Mouse (Mus musculus): ENCODE measurements around the gene Tas2r114.

The Tas2r114 gene

DNA sequence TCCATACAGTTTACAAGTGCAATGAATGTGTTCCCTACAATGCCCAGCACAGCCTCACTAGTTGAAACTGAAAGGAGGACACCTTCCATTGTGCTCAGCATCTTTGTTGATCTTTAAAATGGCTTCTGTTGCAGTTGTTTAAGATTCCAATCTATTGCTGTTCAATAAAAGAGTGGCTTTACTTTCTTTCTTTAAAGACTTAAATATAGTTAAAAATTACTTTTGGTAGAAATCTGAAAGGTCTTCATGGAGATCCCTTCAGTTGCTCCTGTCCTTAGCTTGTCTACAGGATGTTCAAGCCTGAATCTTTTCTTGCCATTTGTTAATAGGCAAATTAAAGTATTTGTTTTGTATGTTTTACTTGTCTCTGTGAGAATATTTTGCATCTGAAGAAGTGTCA lies at the start of gene Tas2r114:
Tas2r114 (minus strand) TSS at position 101 of the 400 bp plus-strand sequence.
- TF ChIP-seq GATA4 (IDR thresholded peaks at IDR 0.05; ENCODE audit: insufficient replicate concordance, low read length) = no peak

DNA sequence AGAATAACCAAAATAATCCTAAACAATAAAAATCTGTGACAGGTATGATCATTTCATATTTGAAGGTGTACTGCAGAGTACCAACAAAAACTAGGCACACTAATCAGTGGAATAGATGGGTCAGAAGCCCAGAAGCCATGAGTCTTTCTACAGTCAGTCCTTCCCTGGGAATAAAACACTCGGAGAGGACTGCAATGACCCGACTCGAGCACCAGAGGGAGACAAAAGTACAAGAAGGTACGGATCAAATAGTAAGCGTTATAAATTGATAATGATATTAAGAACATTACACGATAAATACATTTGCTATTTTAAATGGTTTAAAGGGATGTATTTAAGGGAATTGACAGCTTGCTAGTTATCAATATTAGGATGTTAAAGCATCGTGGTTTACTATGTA lies 22.9 kb upstream of the Tas2r114 start:
- TF ChIP-seq GATA4 (IDR thresholded peaks at IDR 0.05; ENCODE audit: insufficient replicate concordance, low read length) = no peak

DNA sequence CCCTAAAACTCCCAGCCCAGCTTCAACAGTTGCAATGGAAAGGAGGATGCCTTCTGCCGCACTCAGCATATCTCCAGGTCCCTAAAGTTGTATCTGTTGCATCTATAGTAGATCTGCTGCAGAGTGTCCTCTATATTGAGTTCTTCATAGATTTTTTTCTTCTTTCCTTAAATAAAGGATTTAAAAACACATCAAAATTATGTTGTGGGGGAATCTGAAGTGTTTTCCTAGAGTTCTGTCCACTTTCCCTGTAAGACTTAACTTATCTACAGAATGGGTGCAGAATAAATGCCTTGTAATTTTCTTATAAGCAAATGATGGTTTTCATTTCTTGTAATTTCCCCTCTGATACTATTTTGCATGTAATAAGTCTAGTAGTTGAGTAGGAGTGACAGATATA lies 2.5 kb downstream of the Tas2r114 start, which contains the start of gene Tas2r105:
Tas2r105 (minus strand) TSS at position 101 of the 400 bp plus-strand sequence.
- TF ChIP-seq GATA4 (IDR thresholded peaks at IDR 0.05; ENCODE audit: insufficient replicate concordance, low read length) = no peak

DNA sequence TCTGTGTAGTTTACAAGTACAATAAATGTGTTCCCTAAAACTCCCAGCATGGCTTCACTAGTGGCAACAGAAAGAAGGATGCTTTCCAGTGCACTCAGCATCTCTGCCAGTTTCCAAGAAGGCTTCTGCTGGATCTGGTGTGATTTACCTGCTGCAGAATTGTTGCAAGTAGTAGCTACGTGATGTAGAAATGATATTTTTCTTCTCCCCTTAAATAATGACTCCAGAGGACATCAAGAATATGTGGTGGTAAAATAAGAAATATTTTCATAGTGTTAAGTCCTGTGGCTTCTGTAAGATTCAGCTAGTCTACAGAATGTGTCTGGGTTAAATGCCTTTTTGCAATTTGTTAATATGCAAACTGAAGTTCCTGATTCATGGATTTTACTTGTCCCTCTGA lies 4.2 kb downstream of the Tas2r114 start, which contains the start of gene Tas2r104:
Tas2r104 (minus strand) TSS at position 101 of the 400 bp plus-strand sequence.
- TF ChIP-seq GATA4 (IDR thresholded peaks at IDR 0.05; ENCODE audit: insufficient replicate concordance, low read length) = no peak

DNA sequence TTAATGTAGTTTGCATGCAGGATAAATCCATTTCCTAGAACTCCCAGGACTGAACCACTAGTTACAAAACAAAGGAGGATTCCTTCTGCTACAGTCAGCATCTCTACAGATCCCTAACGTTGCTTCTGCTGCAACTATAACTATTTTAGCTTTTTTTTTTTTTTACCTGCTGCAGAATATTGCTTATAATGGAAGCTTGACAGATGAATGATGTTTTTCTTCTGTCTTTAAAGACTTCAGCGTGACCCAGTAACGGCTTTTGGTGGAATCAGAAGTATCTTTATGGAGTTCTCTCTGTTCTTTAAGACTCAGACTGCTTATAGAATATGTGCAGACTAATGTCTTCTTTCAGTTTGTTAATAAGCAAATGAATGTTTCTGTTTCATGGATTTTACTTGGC lies 11.1 kb downstream of the Tas2r114 start, which contains the start of gene Tas2r106:
Tas2r106 (minus strand) TSS at position 101 of the 400 bp plus-strand sequence.
- TF ChIP-seq GATA4 (IDR thresholded peaks at IDR 0.05; ENCODE audit: insufficient replicate concordance, low read length) = no peak

DNA sequence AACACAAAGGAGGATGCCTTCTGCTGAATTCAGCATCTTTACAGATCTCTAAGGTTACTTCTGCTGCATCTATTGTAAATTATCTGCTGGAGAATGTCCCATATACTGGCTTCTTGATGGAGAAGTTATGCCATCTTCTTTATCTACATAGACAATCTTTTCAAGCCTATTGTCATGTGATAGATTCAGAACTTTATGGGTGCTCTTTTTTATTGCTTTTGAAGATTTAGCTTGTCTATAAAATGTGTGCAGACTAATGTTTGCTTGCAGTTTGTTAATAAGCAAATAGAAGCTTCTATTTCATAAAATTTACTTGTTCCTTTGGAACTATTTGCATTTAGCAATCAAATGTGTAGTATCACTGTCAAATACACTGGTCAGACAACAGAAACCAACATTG lies 29.8 kb downstream of the Tas2r114 start, which contains the start of gene Tas2r107:
Tas2r107 (minus strand) TSS at position 101 of the 400 bp plus-strand sequence.
- no peak for TF ChIP-seq GATA4 (IDR thresholded peaks at IDR 0.05; ENCODE audit: insufficient replicate concordance, low read length)

Data from liver, adult (tissue).